Mouse (Mus musculus) liver, adult 2 months (tissue): ENCODE measurements around the gene Ccdc177. TPM values are rescaled to one million over a fixed set of nuclear protein-coding genes. Genes with fewer than 3 reads are reported as not detected.

Experiments
- DNase-seq: peaks from one replicate; pipeline ENCODE4 v3.0.0-alpha.2; 2011; ENCODE audit warnings: low read depth, low spot score; ENCODE audit errors: extremely low read depth
- H3K27ac ChIP-seq: fragments of 200-500 bp; replicated peaks from 2 replicates; pipeline ENCODE4 v1.5.1; 2012; ENCODE audit warnings: low read depth, mild to moderate bottlenecking, control low read depth, inconsistent platforms, low read length; ENCODE audit not compliant: insufficient read depth
- H3K27me3 ChIP-seq: fragments of 200-500 bp; 2 replicates; pipeline ENCODE4 v1.6.1; 2012; ENCODE audit warnings: mild to moderate bottlenecking, moderate library complexity, low read length, inconsistent platforms; ENCODE audit not compliant: control insufficient read depth, insufficient read depth
- H3K36me3 ChIP-seq: fragments of 200-500 bp; 2 replicates; pipeline ENCODE4 v1.6.1; 2012; ENCODE audit warnings: low read length, inconsistent platforms; ENCODE audit not compliant: control insufficient read depth, insufficient read depth
- H3K4me1 ChIP-seq: fragments of 200-500 bp; 2 replicates; pipeline ENCODE4 v1.6.1; 2011; ENCODE audit warnings: low read length; ENCODE audit not compliant: control insufficient read depth, insufficient read depth
- H3K4me3 ChIP-seq: fragments of 200-500 bp; 2 replicates; pipeline ENCODE4 v1.5.1; 2011; ENCODE audit warnings: low read depth, mild to moderate bottlenecking, control low read depth, low read length, moderate library complexity; ENCODE audit not compliant: insufficient read depth
- H3K79me2 ChIP-seq: fragments of 200-500 bp; 2 replicates; pipeline ENCODE4 v1.6.1; 2012; ENCODE audit warnings: inconsistent platforms, mild to moderate bottlenecking, low read length, moderate library complexity; ENCODE audit not compliant: control insufficient read depth, insufficient read depth
- H3K9ac ChIP-seq: fragments of 200-500 bp; 2 replicates; pipeline ENCODE4 v1.6.1; 2012; ENCODE audit warnings: low read depth, mild to moderate bottlenecking, control low read depth, inconsistent platforms, low read length
- CTCF ChIP-seq: fragments of 200-500 bp; IDR thresholded peaks from 2 replicates; pipeline ENCODE4 v1.5.1; 2011; ENCODE audit warnings: low read depth, low read length, control low read depth
- POLR2A ChIP-seq: fragments of 200-500 bp; IDR thresholded peaks from 2 replicates; pipeline ENCODE4 v1.6.1; 2011; ENCODE audit warnings: low read length, control low read depth; ENCODE audit not compliant: insufficient read depth; ENCODE audit errors: extremely low read depth
- WGBS: fragments of 180-500 bp; shearing (Covaris S2); methylation state at CpG from one replicate; pipeline ENCODE4 v1.1.7; 2018; 5-methylcytosine and 5-hydroxymethylcytosine counted together
- polyA plus RNA-seq: library from polyadenylated mRNA; depleted of rRNA; stranded (reverse); fragments of >200 nt; gene quantifications from 2 replicates; pipeline ENCODE4 v1.2.3, GENCODE M21; 2012
- total RNA-seq: library from RNA; depleted of rRNA; stranded (reverse); fragments of >200 nt; gene quantifications from 2 replicates; pipeline ENCODE4 v1.2.3, GENCODE M21; 2014

Ccdc177 gene
- total and polyA plus RNA-seq, 2 experiments = not detected

DNA sequence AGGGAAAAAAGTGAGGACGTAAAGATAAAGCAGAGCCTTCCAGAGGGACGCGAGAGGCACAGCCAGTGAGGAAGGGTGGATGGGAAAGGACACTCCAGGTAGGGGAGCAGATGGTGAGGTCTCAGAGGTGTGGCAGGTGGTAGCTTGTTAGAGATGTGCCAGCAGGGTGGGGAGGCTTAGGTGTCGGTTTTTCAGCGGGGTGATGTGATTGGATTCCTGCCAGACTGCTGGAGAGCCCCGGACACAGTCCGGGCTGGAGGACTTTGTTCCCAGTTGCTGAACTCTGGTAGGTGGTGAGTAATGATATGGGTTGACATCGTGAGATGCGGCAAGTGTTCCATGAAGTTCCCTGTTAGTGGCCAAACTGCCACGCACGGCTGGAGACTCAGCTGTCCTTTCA, 27.1 kb upstream of the Ccdc177 start:
- Histone ChIP-seq H3K27me3 (no peaks in the 10 kb centered on the region), H3K4me3 (no peak overlapping the region), H3K9ac (no peak overlapping the region), H3K79me2 (peaks cover 6% of the 10 kb centered on the region), H3K4me1 (peaks cover 3% of the 10 kb centered on the region), H3K36me3 (no peaks in the 10 kb centered on the region), H3K27ac (no peak overlapping the region)
- TF ChIP-seq CTCF = no peak
- no peak for TF ChIP-seq POLR2A
- no peak for DNase-seq
- WGBS = 19% methylated on average over 11 of the region's 11 CpGs

- no peak for TF ChIP-seq CTCF
- TF ChIP-seq POLR2A = no peak
Observed at GRCm38 (mm10) chr12:80786591-80786990, 26.1 kb upstream of the Ccdc177 start.

GRCm38 (mm10) chr12:80785597-80785996, 25.1 kb upstream of the Ccdc177 start:
- 66% methylated on average over 4 of the region's 4 CpGs for WGBS
- Histone ChIP-seq H3K9ac (no peak overlapping the region), H3K4me1 (peaks cover 3% of the 10 kb centered on the region; the same call in 1 of the 2 replicates), H3K27me3 (no peaks in the 10 kb centered on the region), H3K79me2 (peaks cover 2% of the 10 kb centered on the region), H3K36me3 (no peaks in the 10 kb centered on the region), H3K27ac (no peak overlapping the region), H3K4me3 (no peak overlapping the region)
- no peak for TF ChIP-seq CTCF
- no peak for TF ChIP-seq POLR2A
- no peak for DNase-seq

More at GRCm38 (mm10) chr12:80786591-80786990, 26.1 kb upstream of the Ccdc177 start:
- Histone ChIP-seq H3K9ac (no peak overlapping the region), H3K4me3 (no peak overlapping the region), H3K79me2 (peaks cover 6% of the 10 kb centered on the region), H3K4me1 (peaks cover 3% of the 10 kb centered on the region; the same call in 1 of the 2 replicates), H3K36me3 (no peaks in the 10 kb centered on the region), H3K27ac (no peak overlapping the region), H3K27me3 (no peaks in the 10 kb centered on the region)
- DNase-seq = no peak
- 73% methylated on average over 1 of the region's 1 CpGs for WGBS

- Histone ChIP-seq H3K27ac (no peak overlapping the region), H3K4me3 (no peak overlapping the region), H3K36me3 (no peaks in the 10 kb centered on the region), H3K79me2 (no peaks in the 10 kb centered on the region), H3K27me3 (no peaks in the 10 kb centered on the region), H3K9ac (no peak overlapping the region), H3K4me1 (peaks cover 3% of the 10 kb centered on the region; the same call in 1 of the 2 replicates)
- no peak for TF ChIP-seq CTCF
- no peak for TF ChIP-seq POLR2A
- 87% methylated on average over 5 of the region's 5 CpGs for whole genome bisulfite sequencing
- no peak for DNase-seq
Observed at GRCm38 (mm10) chr12:80785005-80785404, 24.5 kb upstream of the Ccdc177 start.

GRCm38 (mm10) chr12:80783889-80784288, 23.4 kb upstream of the Ccdc177 start:
- no peak for TF ChIP-seq POLR2A
- no peak for TF ChIP-seq CTCF
- no peaks in the 10 kb centered on the region for H3K36me3 ChIP-seq
- no peaks in the 10 kb centered on the region for H3K4me1 ChIP-seq
- H3K27me3 ChIP-seq = no peaks in the 10 kb centered on the region
- DNase-seq = no peak
- H3K4me3 ChIP-seq = no peak overlapping the region
- H3K79me2 ChIP-seq = no peaks in the 10 kb centered on the region
- no peak overlapping the region for H3K9ac ChIP-seq
- H3K27ac ChIP-seq = no peak overlapping the region
- WGBS = 100% methylated on average over 1 of the region's 1 CpGs

DNA sequence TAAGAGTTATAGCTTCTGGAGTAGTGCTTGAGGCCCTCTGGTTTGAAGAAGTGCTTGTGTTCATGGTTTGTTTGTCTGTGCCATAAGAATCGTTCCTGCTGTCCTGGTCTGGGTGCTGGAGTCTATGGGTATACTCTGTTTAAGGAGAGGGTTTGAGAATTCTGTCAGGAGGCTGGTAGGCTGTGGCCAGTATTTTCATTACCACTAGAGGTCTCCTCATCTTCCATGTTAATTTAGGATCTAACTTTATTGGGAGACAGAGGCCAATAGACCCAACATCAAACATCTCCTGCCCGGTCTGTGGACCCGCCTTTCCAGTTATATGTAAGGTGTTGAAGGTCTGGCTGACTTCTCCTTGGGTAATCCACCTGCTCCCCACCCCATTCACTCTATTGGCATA, 22.4 kb upstream of the Ccdc177 start:
- Histone ChIP-seq H3K9ac (no peak overlapping the region), H3K4me1 (no peaks in the 10 kb centered on the region)
- WGBS = 30% methylated on average over 3 of the region's 3 CpGs

More for the DNA sequence above, 22.4 kb upstream of the Ccdc177 start:
- DNase-seq = no peak
- H3K4me3 ChIP-seq = no peak overlapping the region
- H3K27me3 ChIP-seq = no peaks in the 10 kb centered on the region
- TF ChIP-seq POLR2A (no peak), CTCF (peak; percentile 29; the same call in 1 of the 2 replicates)
- H3K27ac ChIP-seq = no peak overlapping the region
- H3K36me3 ChIP-seq = no peaks in the 10 kb centered on the region
- no peaks in the 10 kb centered on the region for H3K79me2 ChIP-seq
